Mouse (Mus musculus): ENCODE data around the gene Cckbr.

DNA sequence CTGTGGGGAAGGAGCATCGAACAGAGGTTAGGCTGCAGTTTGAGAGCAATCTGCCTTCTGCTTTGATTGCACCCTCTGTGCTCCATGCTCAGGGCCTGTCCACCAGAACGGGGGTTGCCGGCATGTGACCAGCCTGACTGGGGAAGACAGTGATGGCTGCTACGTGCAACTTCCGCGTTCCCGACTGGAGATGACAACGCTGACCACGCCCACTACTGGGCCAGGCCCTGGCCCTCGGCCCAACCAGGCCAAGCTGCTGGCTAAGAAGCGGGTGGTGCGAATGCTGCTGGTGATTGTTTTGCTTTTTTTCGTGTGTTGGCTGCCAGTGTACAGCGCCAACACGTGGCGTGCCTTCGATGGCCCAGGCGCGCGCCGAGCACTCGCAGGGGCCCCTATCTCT lies 9.3 kb downstream of the Cckbr start:
- TF ChIP-seq POLR2A (IDR thresholded peaks at IDR 0.05; ENCODE audit: borderline replicate concordance, extremely low read depth, low read depth, low read length) (no peak), CTCF (IDR thresholded peaks at IDR 0.05; ENCODE audit: insufficient read depth, low read length) (no peak)

All from lung, adult 2 months (tissue).